Mouse (Mus musculus) brain, embryonic 14.5 days (tissue): ENCODE data around the gene Sdk1. TPM values are rescaled to one million over a fixed set of nuclear protein-coding genes. Genes with fewer than 3 reads are reported as not detected.
A peak's percentile ranks its signal among the peaks of the same experiment; 100 is the strongest.

ENCODE experiments used
- DNase-seq: peaks from one replicate; pipeline ENCODE4 v3.0.0-alpha.2; 2011; ENCODE audit warnings: low read depth
- CTCF ChIP-seq: fragments of 200-500 bp; IDR thresholded peaks from 2 replicates; pipeline ENCODE4 v1.5.1; 2012; ENCODE audit warnings: inconsistent platforms, mild to moderate bottlenecking, moderate library complexity, borderline replicate concordance; ENCODE audit not compliant: insufficient read depth, insufficient read length; ENCODE audit errors: extremely low read depth
- POLR2A ChIP-seq: fragments of 200-500 bp; IDR thresholded peaks from 2 replicates; pipeline ENCODE4 v1.6.1; 2012; ENCODE audit warnings: mild to moderate bottlenecking, inconsistent platforms, borderline replicate concordance; ENCODE audit not compliant: poor library complexity, insufficient read depth, insufficient read length, severe bottlenecking; ENCODE audit errors: extremely low read depth
- polyA plus RNA-seq: library from polyadenylated mRNA; depleted of rRNA; stranded (reverse); fragments of >200 nt; gene quantifications from 2 replicates; pipeline ENCODE4 v1.2.3, GENCODE M21; 2012

The Sdk1 gene
- polyA plus RNA-seq, 1 experiment: 7.3 TPM

GRCm38 (mm10) chr5:141277112-141277511 is 35.8 kb downstream of the Sdk1 start:
- TF ChIP-seq POLR2A (no peak), CTCF (no peak)
- DNase-seq: no peak

- no peak for DNase-seq
- TF ChIP-seq POLR2A: no peak
- no peak for TF ChIP-seq CTCF
Observed at GRCm38 (mm10) chr5:141281751-141282150, 40.5 kb downstream of the Sdk1 start.

GRCm38 (mm10) chr5:141289611-141290010 is 48.3 kb downstream of the Sdk1 start:
- TF ChIP-seq POLR2A (no peak), CTCF (no peak)
- DNase-seq: no peak

GRCm38 (mm10) chr5:141295240-141295639 is 54.0 kb downstream of the Sdk1 start:
- TF ChIP-seq POLR2A (no peak), CTCF (no peak)
- no peak for DNase-seq

- peak; percentile 51 for DNase-seq
- TF ChIP-seq POLR2A (no peak), CTCF (no peak)
Observed at GRCm38 (mm10) chr5:141302287-141302694, 61.0 kb downstream of the Sdk1 start.

- TF ChIP-seq POLR2A (no peak), CTCF (no peak)
- peak; percentile 47 for DNase-seq
Observed at GRCm38 (mm10) chr5:141303746-141304145, 62.5 kb downstream of the Sdk1 start.

- TF ChIP-seq POLR2A (no peak), CTCF (no peak)
Observed at GRCm38 (mm10) chr5:141304706-141305105, 63.4 kb downstream of the Sdk1 start.

GRCm38 (mm10) chr5:141310641-141311040 is 69.4 kb downstream of the Sdk1 start:
- DNase-seq: no peak
- TF ChIP-seq CTCF: no peak
- no peak for TF ChIP-seq POLR2A

More at GRCm38 (mm10) chr5:141304706-141305105, 63.4 kb downstream of the Sdk1 start:
- peak; percentile 59 for DNase-seq

GRCm38 (mm10) chr5:141311801-141312200 is 70.5 kb downstream of the Sdk1 start:
- TF ChIP-seq POLR2A (no peak), CTCF (no peak)
- DNase-seq: no peak

- TF ChIP-seq POLR2A (no peak), CTCF (no peak)
- DNase-seq: no peak
Observed at GRCm38 (mm10) chr5:141312305-141312704, 71.0 kb downstream of the Sdk1 start.

GRCm38 (mm10) chr5:141317095-141317494 is 75.8 kb downstream of the Sdk1 start:
- peak; percentile 57 for DNase-seq
- no peak for TF ChIP-seq CTCF
- TF ChIP-seq POLR2A: no peak

- no peak for TF ChIP-seq POLR2A
- TF ChIP-seq CTCF: no peak
- DNase-seq: peak; percentile 59
Observed at GRCm38 (mm10) chr5:141324910-141325309, 83.6 kb downstream of the Sdk1 start.
